Mouse (Mus musculus) embryo, embryonic 9.5 days (tissue): ENCODE measurements around the gene Efhc2.
A peak's percentile ranks its signal among the peaks of the same experiment; 100 is the strongest.

Experiments used
- DNase-seq: peaks from one replicate; pipeline ENCODE4 v3.0.0-alpha.2; 2017; ENCODE audit errors: extremely low spot score

The Efhc2 gene

DNA sequence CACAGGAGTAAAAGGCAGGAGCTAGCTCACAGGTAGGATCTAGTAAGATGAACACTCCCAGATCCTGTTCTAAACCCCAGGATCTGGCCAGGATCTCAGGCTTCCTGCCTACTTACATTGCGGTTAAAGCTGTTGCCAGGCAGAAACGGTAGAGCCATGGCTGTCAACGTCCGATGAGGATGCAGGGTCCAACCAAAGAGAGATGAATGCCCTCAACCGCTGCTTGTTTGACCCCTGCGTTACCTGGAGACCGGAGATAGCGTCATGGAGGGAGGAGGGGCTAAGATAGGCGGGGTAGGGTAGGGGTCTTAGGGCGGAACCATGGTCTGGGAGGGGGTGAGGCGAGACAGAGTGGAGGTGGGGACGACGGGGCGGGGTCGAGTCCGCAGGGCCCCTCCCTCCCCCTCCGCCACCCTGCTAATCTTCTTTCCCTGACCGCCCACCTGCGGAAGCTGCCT lies at the start of gene Efhc2:
Efhc2 (minus strand) TSS at position 243 of the 458 bp plus-strand sequence.
- peak; percentile 29 for DNase-seq

DNA sequence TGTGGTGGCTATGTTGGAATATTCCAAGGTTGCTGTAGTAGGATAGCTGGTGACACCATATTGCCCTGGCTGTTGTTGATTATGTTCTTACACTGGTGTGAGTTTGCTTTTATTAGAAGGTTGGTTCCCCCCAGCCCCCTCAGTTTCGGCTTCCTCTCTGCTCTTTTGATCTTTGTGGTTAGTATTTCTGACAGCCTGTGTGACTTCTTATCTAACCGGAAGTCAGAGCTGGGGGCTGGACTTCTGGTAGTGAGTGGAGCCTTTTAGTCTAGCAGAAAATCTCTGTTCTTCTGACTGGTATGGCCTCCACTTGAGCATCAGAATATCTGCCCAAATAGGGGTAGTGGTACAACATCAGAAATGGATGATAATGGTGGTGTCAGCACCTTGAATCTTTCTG lies 45.9 kb upstream of the Efhc2 start:
- no peak for DNase-seq

- DNase-seq = no peak
These were observed 18.8 kb downstream of the Efhc2 start for GRCm38 (mm10) chrX:17300349-17300880.

- no peak for DNase-seq
These were observed 35.3 kb downstream of the Efhc2 start for GRCm38 (mm10) chrX:17283899-17284298.

- no peak for DNase-seq
These were observed 94.0 kb downstream of the Efhc2 start for GRCm38 (mm10) chrX:17225141-17225540.

GRCm38 (mm10) chrX:17217451-17217850 lies 101.7 kb downstream of the Efhc2 start:
- DNase-seq = peak; percentile 2

DNA sequence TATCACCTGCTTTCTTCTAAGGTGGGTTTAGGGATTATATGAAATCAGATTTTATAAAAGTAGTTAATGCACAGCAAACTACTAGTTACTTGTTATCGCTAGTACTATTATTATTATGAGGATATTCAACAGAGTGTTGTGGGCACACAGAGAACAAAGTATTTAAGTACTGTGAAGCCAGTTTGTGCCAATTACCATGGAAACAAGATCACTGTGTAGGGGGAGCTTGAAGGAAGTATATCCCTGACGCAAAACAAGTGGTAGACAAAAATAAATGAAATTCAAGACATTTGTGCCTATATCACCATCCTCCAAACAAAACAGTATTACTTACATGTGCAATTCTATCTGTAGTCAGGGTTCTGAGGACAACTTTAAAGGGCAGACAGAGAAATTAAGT lies 105.7 kb downstream of the Efhc2 start:
- no peak for DNase-seq

DNA sequence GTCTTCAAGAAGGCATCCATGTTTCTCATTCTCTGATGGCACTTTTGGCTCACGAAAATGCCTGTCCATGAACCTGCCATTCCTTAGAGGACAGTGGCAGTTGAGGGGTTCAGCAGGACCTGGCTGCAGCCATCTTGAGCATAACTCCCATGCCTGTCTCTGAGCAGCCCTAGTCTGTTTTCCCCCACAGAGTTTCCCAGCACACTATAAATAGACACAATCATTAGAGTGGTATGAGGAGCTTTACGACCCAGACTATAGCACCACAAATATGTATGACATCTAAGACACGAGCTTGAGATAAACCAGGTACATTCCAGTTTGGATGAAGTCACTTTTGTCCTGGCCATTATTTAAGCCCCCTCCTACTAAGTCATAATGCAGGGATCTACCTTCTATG lies 143.4 kb downstream of the Efhc2 start:
- DNase-seq = no peak

DNA sequence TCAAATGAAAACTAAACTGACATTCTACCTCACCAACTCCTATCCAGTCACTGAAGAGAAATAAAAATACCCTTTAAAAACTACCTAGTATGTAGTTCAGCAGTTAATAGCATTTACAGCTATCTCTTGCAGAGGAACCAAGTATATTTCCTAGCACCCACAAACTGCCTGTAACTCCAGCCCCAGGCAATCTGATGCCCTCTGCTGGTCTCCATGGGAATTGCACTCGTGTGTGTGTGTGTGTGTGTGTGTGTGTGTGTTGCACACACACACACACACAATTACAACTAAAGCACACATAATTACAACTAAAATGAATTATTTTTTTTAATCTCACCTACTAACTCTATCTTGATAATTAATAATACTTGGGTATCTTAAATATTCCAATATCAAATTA lies 153.5 kb downstream of the Efhc2 start:
- no peak for DNase-seq
